Mouse (Mus musculus) CH12.LX (cell line): Measurements from ENCODE around the gene Ddx52. TPM values are rescaled to one million over a fixed set of nuclear protein-coding genes. Genes with fewer than 3 reads are reported as not detected.

Experiments used
- DNase-seq: peaks from one replicate; pipeline ENCODE4 v3.0.0-alpha.2; 2013; ENCODE audit errors: extremely low read depth
- H3K27ac ChIP-seq: 2 replicates; pipeline ENCODE4 v1.5.1; 2012; ENCODE audit warnings: low read depth, mild to moderate bottlenecking, control low read depth, moderate library complexity; ENCODE audit not compliant: insufficient read depth
- H3K27me3 ChIP-seq: replicated peaks from 2 replicates; pipeline ENCODE3; 2012; ENCODE audit warnings: inconsistent platforms
- H3K36me3 ChIP-seq, 2 experiments: replicated peaks in 1 of 2; 2 replicates each; pipeline versions ENCODE3 to v1.6.1; 2012; ENCODE audit warnings: inconsistent platforms in 1 of 2, low read length in 1 of 2, mild to moderate bottlenecking in 1 of 2, mixed read lengths in 1 of 2, moderate library complexity in 1 of 2; ENCODE audit not compliant: control insufficient read depth in 1 of 2, insufficient read depth in 1 of 2
- H3K4me1 ChIP-seq, 2 experiments: 2 replicates each; pipeline ENCODE4 v1.6.1; 2012; ENCODE audit warnings: inconsistent platforms in 1 of 2, moderate library complexity in 1 of 2; ENCODE audit not compliant: insufficient read depth in 2 of 2, control insufficient read depth in 1 of 2
- H3K4me2 ChIP-seq: 2 replicates; pipeline ENCODE4 v1.6.1; 2012; ENCODE audit warnings: low read depth, mild to moderate bottlenecking, control low read depth; ENCODE audit not compliant: poor library complexity, insufficient read depth, severe bottlenecking
- H3K4me3 ChIP-seq, 3 experiments: fragments of 150-350 bp in 1 of 3; sonication (generic) in 1 of 3; replicated peaks in 1 of 3; 2 replicates each; pipeline versions ENCODE3 to v1.5.1; 2011 to 2012; ENCODE audit warnings: low read depth in 2 of 3, low read length in 2 of 3, mild to moderate bottlenecking in 2 of 3, moderate library complexity in 2 of 3, control low read depth in 1 of 3, improper control_type of control experiment in 1 of 3, inconsistent platforms in 1 of 3, mixed read lengths in 1 of 3; ENCODE audit not compliant: poor library complexity in 1 of 3
- H3K79me2 ChIP-seq: replicated peaks from 2 replicates; pipeline ENCODE4 v1.6.1; 2012; ENCODE audit warnings: mild to moderate bottlenecking, moderate library complexity; ENCODE audit not compliant: control insufficient read depth, poor library complexity, insufficient read depth, severe bottlenecking; ENCODE audit errors: extremely low read depth
- H3K9ac ChIP-seq: 2 replicates; pipeline ENCODE4 v1.6.1; 2012; ENCODE audit warnings: low read depth, mild to moderate bottlenecking, control low read depth, moderate library complexity; ENCODE audit not compliant: insufficient read depth
- H3K9me3 ChIP-seq: replicated peaks from 2 replicates; pipeline ENCODE3; 2012; ENCODE audit warnings: low read length, inconsistent platforms, mixed read lengths
- BHLHE40 ChIP-seq: IDR thresholded peaks from 2 replicates; pipeline ENCODE4 v1.6.1; 2011; ENCODE audit warnings: mild to moderate bottlenecking, low read depth, low read length, improper control_type of control experiment
- CHD1 ChIP-seq: IDR thresholded peaks from 2 replicates; pipeline ENCODE4 v1.6.1; 2012; ENCODE audit warnings: low read depth, low read length, improper control_type of control experiment, inconsistent platforms
- CHD2 ChIP-seq: IDR thresholded peaks from 2 replicates; pipeline ENCODE4 v1.6.1; 2011; ENCODE audit warnings: low read length, improper control_type of control experiment
- CTCF ChIP-seq, 2 experiments: IDR thresholded peaks in 1 of 2; conservative IDR thresholded peaks in 1 of 2; 2 replicates each; pipeline ENCODE4 v1.5.1; 2011 to 2012; ENCODE audit warnings: low read depth in 2 of 2, low read length in 2 of 2, improper control_type of control experiment in 1 of 2, inconsistent platforms in 1 of 2, mild to moderate bottlenecking in 1 of 2, moderate library complexity in 1 of 2
- E2F4 ChIP-seq: IDR thresholded peaks from 2 replicates; pipeline ENCODE4 v1.6.1; 2011; ENCODE audit warnings: low read depth, low read length, improper control_type of control experiment; ENCODE audit not compliant: insufficient replicate concordance
- EP300 ChIP-seq: IDR thresholded peaks from 2 replicates; pipeline ENCODE4 v1.6.1; 2011; ENCODE audit warnings: low read length, improper control_type of control experiment
- ETS1 ChIP-seq: conservative IDR thresholded peaks from 2 replicates; pipeline ENCODE4 v1.6.1; 2012; ENCODE audit warnings: low read depth, mild to moderate bottlenecking, inconsistent platforms, low read length, improper control_type of control experiment, moderate library complexity
- HCFC1 ChIP-seq: IDR thresholded peaks from 2 replicates; pipeline ENCODE4 v1.6.1; 2012; ENCODE audit warnings: low read depth, mild to moderate bottlenecking, inconsistent platforms, low read length, improper control_type of control experiment
- IRF4 ChIP-seq: IDR thresholded peaks from 2 replicates; pipeline ENCODE4 v1.6.1; 2014; ENCODE audit warnings: low read depth, mild to moderate bottlenecking, inconsistent platforms, low read length, improper control_type of control experiment
- MAZ ChIP-seq: IDR thresholded peaks from 2 replicates; pipeline ENCODE4 v1.6.1; 2012; ENCODE audit warnings: low read depth, mild to moderate bottlenecking, inconsistent platforms, low read length, improper control_type of control experiment, moderate library complexity
- MXI1 ChIP-seq: IDR thresholded peaks from 2 replicates; pipeline ENCODE4 v1.6.1; 2011; ENCODE audit warnings: mild to moderate bottlenecking, low read depth, low read length, improper control_type of control experiment
- MYC ChIP-seq: IDR thresholded peaks from 2 replicates; pipeline ENCODE4 v1.6.1; 2011; ENCODE audit warnings: low read depth, mild to moderate bottlenecking, improper control_type of control experiment, low read length
- NELFE ChIP-seq: IDR thresholded peaks from 2 replicates; pipeline ENCODE4 v1.6.1; 2011; ENCODE audit warnings: low read depth, low read length, improper control_type of control experiment
- PAX5 ChIP-seq: IDR thresholded peaks from 2 replicates; pipeline ENCODE4 v1.6.1; 2012; ENCODE audit warnings: low read length, inconsistent platforms, mixed read lengths
- POLR2A ChIP-seq: IDR thresholded peaks from 2 replicates; pipeline ENCODE4 v1.6.1; 2011; ENCODE audit warnings: low read depth, mild to moderate bottlenecking, improper control_type of control experiment, low read length
- SIN3A ChIP-seq: IDR thresholded peaks from 2 replicates; pipeline ENCODE4 v1.6.1; 2012; ENCODE audit warnings: low read length, improper control_type of control experiment, inconsistent platforms
- TBP ChIP-seq: conservative IDR thresholded peaks from 2 replicates; pipeline ENCODE4 v1.6.1; 2011; ENCODE audit warnings: low read depth, low read length, improper control_type of control experiment
- TCF12 ChIP-seq: IDR thresholded peaks from 2 replicates; pipeline ENCODE4 v1.6.1; 2014; ENCODE audit warnings: low read depth, mild to moderate bottlenecking, inconsistent platforms, low read length, improper control_type of control experiment
- USF1 ChIP-seq: IDR thresholded peaks from 2 replicates; pipeline ENCODE4 v1.6.1; 2014; ENCODE audit warnings: low read depth, mild to moderate bottlenecking, inconsistent platforms, low read length, improper control_type of control experiment
- ZC3H11A ChIP-seq: IDR thresholded peaks from 2 replicates; pipeline ENCODE4 v1.6.1; 2012; ENCODE audit warnings: low read depth, mild to moderate bottlenecking, inconsistent platforms, low read length, improper control_type of control experiment
- ZKSCAN1 ChIP-seq: IDR thresholded peaks from 2 replicates; pipeline ENCODE4 v1.6.1; 2012; ENCODE audit warnings: low read depth, inconsistent platforms, low read length, improper control_type of control experiment, borderline replicate concordance
- ZNF384 ChIP-seq: IDR thresholded peaks from 2 replicates; pipeline ENCODE4 v1.6.1; 2012; ENCODE audit warnings: low read depth, low read length, improper control_type of control experiment, inconsistent platforms
- dilution Hi-C: fragments of 300-500 bp; cut with MboI; formaldehyde crosslinking; loops from 2 replicates; pipeline ENCODE4 v1.14.3; 2020; ENCODE audit warnings: low sequenced_read_pairs; ENCODE audit not compliant: extremely low pct_unique_long_range_greater_than_20kb, extremely low pct_ligation_motif_present
- in situ Hi-C: fragments of 300-500 bp; cut with MboI; formaldehyde crosslinking; loops from 3 replicates; pipeline ENCODE4 v1.14.3; 2019; ENCODE audit warnings: low sequenced_read_pairs, low pct_ligation_motif_present, low pct_unique_long_range_greater_than_20kb, mixed read lengths
- polyA plus RNA-seq: library from polyadenylated mRNA; unstranded; fragments of >175 nt; gene quantifications from 2 replicates; pipeline ENCODE4 v1.2.1, GENCODE M21; 2012; ENCODE audit warnings: low read depth; ENCODE audit not compliant: insufficient read length
- total RNA-seq, 2 experiments: library from RNA; depleted of rRNA; stranded (reverse); fragments of 300-350 nt in 1 of 2; fragments of >200 nt in 1 of 2; gene quantifications; 2 replicates each; pipeline ENCODE4 v1.2.3; 2012 to 2014

Gene Ddx52
- total and polyA plus RNA-seq, 3 experiments, result 54.2 to 104 (median 93.7) TPM

DNA sequence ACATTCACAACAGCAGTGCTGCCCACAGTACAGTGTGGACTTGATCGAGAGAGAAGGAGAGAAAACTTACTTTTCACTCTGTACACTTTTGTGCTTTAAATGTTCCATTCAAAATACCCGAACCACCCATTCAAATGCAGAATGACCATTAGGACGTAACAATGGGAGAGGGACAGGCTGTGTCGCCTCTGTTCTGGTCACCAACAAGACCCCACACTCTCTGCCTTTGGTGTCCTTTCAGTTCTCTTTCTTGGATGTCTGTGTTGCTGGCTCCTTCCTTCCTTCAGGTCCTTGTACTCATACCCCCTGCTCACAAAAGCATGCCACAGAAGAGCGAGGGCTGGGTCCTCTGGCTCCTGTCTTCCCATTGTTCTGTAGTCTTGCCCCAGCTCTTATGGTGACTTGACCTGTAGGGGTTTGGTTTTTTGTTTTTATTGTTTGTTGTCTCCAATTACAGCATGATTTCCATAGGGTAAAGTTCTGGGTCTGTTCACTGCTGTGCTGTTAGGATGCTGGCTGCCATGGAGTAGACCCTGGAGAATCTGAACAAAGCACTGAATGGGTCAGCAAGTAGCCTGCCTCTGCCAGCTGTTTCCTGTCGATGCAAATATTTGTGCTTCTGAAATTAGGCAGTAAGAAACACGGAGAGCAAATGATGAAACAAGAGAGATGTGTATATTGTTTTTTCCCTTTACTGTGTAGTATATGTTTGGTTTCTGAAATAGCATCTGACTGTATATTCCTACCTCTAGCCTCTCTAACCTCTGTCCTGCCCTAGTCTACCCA is 32.9 kb downstream of the Ddx52 start:
- DNase-seq, result peak; percentile 53
- H3K36me3 ChIP-seq, result peaks cover 25 to 68% of the 10 kb centered on the region in 2 experiments
- H3K4me3 ChIP-seq, result no peak overlapping the region

DNA sequence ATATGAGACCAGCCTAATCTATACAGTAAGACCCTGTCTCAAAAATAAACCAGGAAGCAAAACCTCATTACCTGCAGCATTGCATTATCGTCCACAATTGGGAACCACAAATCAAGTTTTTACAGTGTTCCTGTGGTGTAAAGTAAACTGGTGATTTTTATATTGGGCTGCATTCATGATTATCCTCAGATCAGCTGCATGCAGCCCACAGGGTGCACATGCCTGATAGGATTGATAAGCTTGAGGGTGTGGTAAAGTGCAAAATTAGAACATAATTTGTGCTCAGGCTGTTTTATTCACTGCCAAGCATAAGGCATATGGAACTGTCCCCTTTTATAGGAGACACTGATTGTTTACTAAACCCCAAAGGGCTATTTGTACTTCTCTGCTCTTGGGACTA is 33.6 kb downstream of the Ddx52 start:
- in situ Hi-C loops, result no loop called here
- no peaks in the 10 kb centered on the region for H3K27me3 ChIP-seq
- DNase-seq, result no peak
- H3K79me2 ChIP-seq, result no peaks in the 10 kb centered on the region
- peaks cover 25 to 36% of the 10 kb centered on the region in 2 experiments for H3K4me1 ChIP-seq
- dilution Hi-C loops, result no loop called here
- H3K9me3 ChIP-seq, result no peaks in the 10 kb centered on the region
- TF ChIP-seq HCFC1, result no peak
- no peak for TF ChIP-seq MYC
- no peak for TF ChIP-seq ETS1
- TF ChIP-seq E2F4, result no peak
- no peak for TF ChIP-seq NELFE
- TF ChIP-seq SIN3A, result no peak
- TF ChIP-seq PAX5, result no peak
- TF ChIP-seq ZNF384, result no peak
- no peak for TF ChIP-seq MAZ
- TF ChIP-seq, all 38 proteins: peak for 0
- 0 out of 2 replicates have a peak overlapping the region, but pooled peaks have one; percentile 8 for H3K27ac ChIP-seq
- H3K4me2 ChIP-seq, result peak overlapping the region; percentile 30; the same call in 1 of the 2 replicates
- no peak overlapping the region for H3K9ac ChIP-seq
- H3K36me3 ChIP-seq, result peaks cover 30 to 71% of the 10 kb centered on the region in 2 experiments
- H3K4me3 ChIP-seq, result no peak overlapping the region

More for the DNA sequence above, 32.9 kb downstream of the Ddx52 start:
- H3K9me3 ChIP-seq, result no peaks in the 10 kb centered on the region
- H3K4me1 ChIP-seq, result peaks cover 25 to 36% of the 10 kb centered on the region in 2 experiments
- no peaks in the 10 kb centered on the region for H3K27me3 ChIP-seq
- peak; percentile 77 for TF ChIP-seq ZKSCAN1
- TF ChIP-seq POLR2A, result no peak
- TF ChIP-seq BHLHE40, result peak; percentile 53
- peak; percentile 70; the same call in 1 of the 2 replicates for TF ChIP-seq EP300
- no peak for TF ChIP-seq ZC3H11A
- TF ChIP-seq MXI1, result no peak
- no peak for TF ChIP-seq CTCF (conservative IDR thresholded peaks at IDR 0.05 in 1 of 2, IDR thresholded peaks at IDR 0.05 in 1 of 2; ENCODE audit: low read depth in 2 of 2, low read length in 2 of 2)
- no peak for TF ChIP-seq NELFE
- no peak for TF ChIP-seq USF1
- TF ChIP-seq TBP, result no peak
- TF ChIP-seq CHD2, result no peak
- TF ChIP-seq TCF12, result peak; percentile 35; the same call in 1 of the 2 replicates
- TF ChIP-seq CHD1, result no peak
- TF ChIP-seq IRF4, result peak; percentile 27; the same call in 1 of the 2 replicates
- TF ChIP-seq ETS1, result peak; percentile 71
- TF ChIP-seq SIN3A, result peak; percentile 77
- no peak for TF ChIP-seq PAX5
- peak overlapping the region; percentile 30; the same call in 1 of the 2 replicates for H3K4me2 ChIP-seq
- dilution Hi-C loops, result no loop called here
- H3K27ac ChIP-seq, result peak overlapping the region; percentile 25
- H3K9ac ChIP-seq, result peak overlapping the region; percentile 21
- in situ Hi-C loops, result no loop called here
- no peaks in the 10 kb centered on the region for H3K79me2 ChIP-seq
